Mouse (Mus musculus) small intestine, adult 2 months (tissue): ENCODE results near the gene Cmtm6.

Experiments
- CTCF ChIP-seq: fragments of 200-500 bp; IDR thresholded peaks from 2 replicates; pipeline ENCODE4 v1.5.1; 2012; ENCODE audit warnings: low read depth, mild to moderate bottlenecking, control low read depth, inconsistent platforms, low read length, moderate library complexity, mixed read lengths; ENCODE audit not compliant: insufficient replicate concordance, insufficient read length; ENCODE audit errors: extremely low read depth
- POLR2A ChIP-seq: fragments of 200-500 bp; IDR thresholded peaks from 2 replicates; pipeline ENCODE4 v1.6.1; 2012; ENCODE audit warnings: low read depth, mild to moderate bottlenecking, control low read depth, inconsistent platforms, low read length, moderate library complexity

DNA sequence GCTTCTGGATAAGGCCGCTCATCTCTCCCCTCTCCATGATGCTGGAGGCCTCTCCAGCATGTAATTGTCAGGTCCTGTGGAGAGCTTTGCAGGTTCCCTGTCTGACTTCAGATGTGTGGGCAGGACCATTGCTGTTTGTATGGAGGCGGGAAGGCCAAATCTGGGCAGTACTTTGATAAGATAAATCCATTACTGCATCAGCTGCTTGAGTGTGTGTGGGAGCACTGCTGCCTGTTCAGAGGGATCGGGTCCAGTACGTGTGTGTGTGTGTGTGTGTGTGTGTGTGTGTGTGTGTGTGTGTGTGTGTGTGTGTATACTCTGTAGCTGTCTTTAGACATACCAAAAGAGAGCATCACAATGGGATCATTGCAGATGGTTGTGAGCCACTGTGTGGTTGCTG is 14.2 kb downstream of the Cmtm6 start:
- TF ChIP-seq POLR2A (no peak), CTCF (no peak)
